Mouse (Mus musculus) urinary bladder, adult 18-20 months (tissue): ENCODE measurements around the gene Atxn7l2.
"Not testable (repeated sequence)": the region's sequence is repeated elsewhere in the genome, so short reads cannot be mapped to it uniquely, and the experiment has no call there.

Source experiments
- DNase-seq, 2 experiments: peaks; one replicate each; pipeline ENCODE4 v3.0.0; 2022; ENCODE audit warnings: low spot score in 2 of 2, mixed read lengths in 2 of 2

Gene Atxn7l2

DNA sequence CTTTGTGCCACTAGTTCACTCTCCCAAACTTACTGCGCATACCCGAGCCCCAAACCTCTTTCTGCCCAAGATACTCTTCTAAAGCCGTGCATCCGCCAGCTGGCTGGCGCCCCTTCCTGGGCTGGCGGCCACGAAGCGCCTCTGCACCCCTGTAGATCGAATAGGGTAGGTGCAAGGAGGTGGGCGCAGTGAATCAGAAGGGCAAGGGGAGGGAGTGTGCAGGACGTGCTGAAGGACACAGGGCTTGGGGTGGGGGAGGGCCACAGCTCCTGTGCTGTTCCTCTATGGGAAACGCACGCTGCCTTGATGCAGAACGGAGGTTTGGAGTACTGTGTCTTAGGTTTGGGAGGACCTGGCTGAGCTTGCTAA is at the start of gene Atxn7l2:
Gene Atxn7l2 (minus strand): TSS at position 164 of the 369 bp plus-strand sequence.
- no peak for DNase-seq

DNA sequence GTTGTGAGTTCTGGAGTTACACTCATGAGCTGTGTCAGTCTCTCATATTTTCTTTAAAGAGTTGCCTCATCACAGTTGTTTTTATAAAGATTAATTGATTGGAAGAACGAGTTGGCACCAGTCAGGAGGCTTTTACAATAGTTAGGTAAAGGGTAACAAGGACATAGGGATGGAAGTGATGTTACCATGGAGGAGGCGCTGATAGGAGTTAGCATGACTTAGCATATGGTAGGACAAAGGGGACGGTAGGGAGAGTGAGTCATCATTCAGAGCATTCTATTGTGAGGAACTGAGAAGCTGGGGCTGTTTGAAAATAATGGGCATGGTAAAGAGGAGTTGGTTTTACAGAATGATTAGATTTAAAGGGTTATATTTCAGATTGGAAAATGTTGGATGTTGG is 48.6 kb upstream of the Atxn7l2 start:
- no peak for DNase-seq

DNA sequence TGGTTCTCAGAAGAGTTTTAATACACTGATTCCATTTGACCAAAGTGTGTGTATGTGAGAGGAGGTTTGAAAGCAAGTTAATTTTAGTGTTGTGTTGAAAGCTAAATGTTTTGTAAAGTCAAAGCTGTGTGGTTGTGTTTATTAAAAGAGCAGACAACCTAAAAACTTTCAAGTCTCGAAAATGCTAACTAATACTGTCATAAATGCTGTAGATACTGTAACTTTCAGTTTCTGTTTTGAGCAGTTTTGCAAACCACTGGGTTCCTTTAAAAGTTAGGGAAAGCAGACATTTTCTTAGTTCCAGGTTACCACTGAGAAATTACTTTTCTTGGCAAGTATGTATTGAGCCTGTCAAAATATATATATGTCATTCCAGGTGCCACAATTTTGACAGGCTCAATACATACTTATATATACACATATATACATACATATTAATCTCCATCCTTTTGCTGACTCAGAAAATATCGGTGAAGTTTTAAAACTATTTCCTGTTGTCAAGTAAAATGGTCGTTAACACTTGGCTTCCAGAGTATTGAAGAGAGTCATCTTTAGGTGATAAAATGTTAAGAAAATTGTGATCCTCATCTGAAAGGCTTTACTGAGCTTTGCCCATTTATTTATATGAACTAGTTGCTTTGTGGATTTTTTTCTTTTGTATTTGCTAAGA is 47.2 kb upstream of the Atxn7l2 start:
- DNase-seq, result no peak

DNA sequence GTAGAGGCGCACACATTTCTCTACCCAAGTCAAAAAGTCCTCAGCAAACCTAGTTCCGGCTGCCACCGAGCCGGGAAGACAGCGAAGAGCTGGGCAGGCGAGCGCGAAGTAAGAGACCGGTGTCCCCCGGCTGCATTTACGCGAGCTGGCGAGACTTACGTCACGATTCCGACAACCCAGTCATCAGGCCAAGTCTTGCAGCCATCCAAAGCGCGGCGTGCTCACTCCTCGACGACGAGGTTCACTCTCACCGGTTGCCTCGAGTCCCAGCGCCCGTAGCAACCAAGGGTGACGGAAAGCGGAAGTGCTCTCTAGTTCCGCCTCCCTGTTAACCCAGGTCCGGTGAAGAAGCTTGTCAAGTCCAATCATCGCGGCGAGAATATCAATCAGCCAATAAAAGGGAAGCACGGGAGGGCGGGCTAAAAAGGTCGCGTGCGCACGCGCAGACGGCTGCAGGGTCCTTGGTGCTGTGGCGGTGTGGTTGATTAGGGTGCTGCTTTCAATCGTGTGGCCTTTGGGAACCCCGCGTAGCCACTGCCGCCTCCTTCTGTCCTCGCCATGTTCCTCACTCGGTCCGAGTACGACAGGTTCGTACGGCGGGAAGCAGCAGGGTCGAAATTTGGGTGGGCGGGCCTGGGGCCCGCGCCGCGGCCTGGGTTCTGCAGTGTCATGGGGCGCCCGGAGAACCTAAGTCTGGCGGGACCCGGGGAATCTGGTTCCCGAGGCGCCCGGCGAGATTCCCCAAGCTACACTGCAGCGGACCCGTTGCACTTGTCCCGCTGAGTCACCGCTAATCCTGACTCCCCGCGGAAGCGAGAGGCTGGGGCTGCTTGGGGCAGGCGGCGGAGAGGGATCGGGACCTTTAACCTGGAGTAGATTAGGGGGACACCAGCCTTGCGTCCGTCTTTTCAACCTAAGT is 46.2 kb upstream of the Atxn7l2 start, which contains the start of gene Psma5:
Gene Psma5 (plus strand): TSS at position 208 of the 919 bp plus-strand sequence.
- DNase-seq, result peak; percentile 79 to 93

DNA sequence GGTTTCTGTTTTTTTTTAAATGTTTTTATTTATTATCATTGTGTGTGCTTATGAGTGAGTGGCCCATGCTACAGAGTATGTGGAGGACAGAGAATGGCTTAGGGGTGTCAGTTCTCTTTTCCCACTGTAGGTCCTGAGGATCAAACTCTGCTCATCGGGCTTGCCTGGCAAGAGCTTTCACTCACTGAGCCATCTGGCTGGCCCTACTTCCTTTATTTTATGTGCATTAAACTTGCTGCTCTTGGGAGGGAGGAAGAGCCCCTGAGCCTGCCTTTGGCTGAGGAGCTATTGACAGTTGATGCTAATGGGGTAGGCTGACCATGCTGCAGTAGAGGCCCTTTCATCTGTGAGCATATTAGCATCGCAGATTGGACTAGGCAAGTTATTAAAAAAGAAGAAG is 36.1 kb upstream of the Atxn7l2 start:
- no peak for DNase-seq

DNA sequence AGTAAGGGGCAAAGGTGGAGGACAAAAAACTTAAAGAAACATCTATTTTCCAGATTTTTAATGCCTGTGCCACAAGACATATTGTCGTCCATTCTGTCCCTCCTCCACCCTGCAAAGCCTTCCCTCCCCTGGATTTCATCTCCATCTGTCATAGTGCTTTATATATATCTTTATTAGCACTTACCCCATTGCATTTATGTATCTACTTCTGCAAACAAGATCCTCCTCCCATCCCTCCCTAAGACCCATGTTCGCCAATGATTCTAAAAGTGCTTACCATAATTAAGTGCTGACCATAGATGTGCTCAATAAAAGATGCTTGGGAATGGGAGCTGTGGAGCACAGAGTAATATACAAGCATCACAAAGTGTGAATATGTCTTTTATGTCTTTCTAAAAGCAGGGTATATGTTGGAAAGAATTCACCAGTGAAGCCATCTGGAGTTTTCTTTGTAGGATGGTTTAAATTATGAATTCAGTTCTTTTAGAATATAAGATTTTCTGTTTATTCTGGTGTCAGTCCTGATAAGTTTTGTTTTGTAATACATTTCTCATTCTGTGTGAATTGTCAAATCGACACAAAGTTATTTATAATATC is 30.6 kb upstream of the Atxn7l2 start:
- no peak for DNase-seq

DNA sequence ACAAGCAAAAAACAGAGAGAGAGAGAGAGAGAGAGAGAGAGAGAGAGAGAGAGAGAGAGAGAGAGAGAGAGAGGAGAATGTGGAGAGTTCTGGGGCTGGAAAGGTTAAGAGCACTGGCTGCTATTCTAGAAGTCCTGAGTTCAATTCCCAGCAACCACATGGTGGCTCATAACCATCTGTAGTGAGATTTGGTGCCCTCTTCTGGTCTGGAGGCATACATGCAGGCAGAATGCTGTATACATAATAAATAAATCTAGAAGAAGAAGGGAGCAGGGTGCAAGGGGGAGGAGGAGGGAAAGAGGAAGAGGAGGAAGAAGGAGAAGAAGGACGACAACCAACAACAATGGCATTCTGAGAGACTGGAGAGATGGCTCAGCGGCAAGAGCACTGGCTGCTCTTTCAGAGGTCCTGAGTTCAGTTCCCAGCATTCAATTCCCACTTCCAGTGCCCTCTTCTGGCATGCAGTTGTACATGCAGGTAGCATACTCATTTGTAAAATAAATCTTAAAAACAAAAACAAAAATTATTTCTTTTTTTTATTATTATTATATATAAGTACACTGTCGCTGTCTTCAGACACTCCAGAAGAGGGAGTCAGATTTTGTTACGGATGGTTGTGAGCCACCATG is 26.9 kb upstream of the Atxn7l2 start:
- not testable (repeated sequence) for DNase-seq

DNA sequence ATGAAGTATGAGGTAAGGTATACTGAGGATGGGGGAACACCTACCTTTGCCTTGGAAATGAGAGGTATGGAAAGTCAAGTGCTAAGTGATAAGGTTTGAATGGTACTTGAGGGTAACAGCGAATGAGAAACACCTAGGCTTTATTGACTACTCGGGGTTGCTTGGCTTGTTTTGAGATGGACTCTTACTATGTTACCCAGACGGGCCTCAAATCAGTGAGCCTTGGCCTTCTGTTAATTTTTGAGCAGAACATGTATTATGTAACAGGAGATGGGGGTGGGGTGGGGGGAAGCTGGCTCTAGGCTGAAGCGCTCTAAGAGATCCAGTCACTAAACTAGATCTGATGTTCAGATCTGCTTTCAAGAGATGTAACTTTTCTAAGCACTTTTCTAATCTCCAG is 20.9 kb upstream of the Atxn7l2 start:
- no peak for DNase-seq

DNA sequence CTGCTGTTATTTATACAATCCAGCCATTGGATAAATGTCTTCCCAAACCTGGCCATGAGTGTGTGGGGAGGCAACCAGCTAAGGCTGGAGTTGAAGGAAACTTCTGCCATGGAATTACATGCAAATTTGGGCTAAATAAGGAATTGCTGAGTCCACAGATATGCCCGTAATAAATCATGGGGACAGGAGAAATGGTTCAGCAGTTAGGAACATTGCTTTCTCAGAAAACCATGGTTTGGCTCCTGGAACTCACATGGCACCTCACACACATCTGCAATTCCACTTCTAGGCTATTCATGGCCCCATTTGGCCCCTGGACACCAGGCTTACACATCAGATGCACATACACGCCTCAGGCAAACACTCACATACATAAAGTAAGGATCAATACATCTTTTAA is 16.8 kb upstream of the Atxn7l2 start:
- DNase-seq, result no peak

DNA sequence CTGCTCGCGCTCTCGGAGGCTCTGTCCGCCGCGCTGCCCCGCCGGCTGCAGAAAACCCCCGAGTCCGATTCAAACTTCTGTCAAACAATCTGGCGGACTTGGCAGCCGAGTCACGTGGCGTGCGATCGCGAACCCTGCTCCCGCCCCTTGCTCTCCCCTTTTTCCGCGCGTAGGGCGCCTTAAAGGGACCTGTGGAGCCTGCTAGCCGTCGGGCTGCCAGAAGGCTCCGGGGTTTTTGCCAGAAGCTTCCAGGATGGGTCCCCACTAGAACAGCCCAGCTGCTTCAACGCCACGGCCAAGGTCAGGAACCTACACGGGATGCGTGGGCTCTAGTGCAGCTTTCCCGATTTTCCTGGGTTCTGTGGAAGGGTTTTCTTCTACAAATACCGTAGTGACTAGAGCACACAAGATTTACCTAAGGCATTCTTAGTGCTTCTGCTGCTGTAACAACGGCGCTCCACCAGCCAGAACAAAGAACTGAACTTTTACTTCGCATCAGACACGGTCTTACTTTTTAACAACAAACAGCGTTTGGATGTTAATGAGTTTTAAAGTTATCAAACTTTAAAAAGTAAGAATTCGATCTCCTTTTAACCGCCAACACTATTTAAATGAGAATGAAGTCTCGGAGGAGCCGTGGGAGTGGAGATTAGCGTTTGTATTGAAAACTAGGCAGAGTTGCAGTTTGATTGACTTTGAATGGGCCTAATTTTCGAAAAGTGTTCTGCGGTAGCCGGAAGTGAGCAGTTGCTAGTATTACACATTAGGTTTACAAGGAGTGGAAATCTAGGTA is 16.0 kb upstream of the Atxn7l2 start, which contains the start of gene Sypl2:
Gene Sypl2 (minus strand): TSS at position 91 of the 793 bp plus-strand sequence.
- DNase-seq, result peak in 1 of 2 experiments; percentile 35

DNA sequence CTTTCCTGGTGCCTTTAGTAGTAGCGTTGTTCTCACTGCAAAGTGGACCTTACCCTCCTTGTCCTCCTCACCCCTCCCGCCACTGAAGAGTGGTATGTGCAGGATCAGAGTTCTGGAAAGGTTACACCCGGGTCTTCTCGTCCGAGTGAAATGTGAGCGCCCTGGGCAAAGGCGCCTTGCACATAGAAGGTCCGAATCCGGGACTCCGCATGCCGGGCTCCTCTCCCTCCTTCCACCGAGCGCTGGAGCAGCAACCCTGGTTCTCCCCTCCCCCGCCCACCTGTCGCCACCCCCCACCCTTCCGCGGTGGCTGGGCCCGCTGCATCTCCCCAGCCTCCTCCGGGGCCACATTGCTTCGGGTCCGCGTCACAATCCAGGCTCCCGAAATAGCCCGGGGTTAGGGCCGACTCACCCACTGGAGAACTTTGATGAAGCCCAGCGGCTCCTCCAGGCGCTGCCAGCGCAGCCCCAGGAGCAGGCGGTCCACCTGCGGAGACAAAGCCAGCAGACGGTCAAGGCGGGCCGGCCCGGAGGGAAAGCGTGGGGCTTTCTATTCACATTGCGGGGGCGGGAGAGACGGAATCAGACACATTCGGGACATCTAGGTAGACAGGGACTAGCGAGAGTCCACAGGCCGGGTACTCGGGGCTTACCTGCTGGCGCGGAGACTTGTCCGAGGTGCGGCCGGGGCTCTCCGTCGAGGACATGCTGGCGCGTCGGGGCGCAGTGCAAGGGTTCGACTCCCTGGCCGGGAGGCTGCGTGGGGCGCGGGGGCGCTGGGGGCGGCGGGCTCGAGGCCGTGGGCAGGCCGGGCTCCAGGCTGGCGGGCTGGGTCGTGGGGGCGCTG is 15.2 kb upstream of the Atxn7l2 start:
- DNase-seq, result peak in 1 of 2 experiments; percentile 38

DNA sequence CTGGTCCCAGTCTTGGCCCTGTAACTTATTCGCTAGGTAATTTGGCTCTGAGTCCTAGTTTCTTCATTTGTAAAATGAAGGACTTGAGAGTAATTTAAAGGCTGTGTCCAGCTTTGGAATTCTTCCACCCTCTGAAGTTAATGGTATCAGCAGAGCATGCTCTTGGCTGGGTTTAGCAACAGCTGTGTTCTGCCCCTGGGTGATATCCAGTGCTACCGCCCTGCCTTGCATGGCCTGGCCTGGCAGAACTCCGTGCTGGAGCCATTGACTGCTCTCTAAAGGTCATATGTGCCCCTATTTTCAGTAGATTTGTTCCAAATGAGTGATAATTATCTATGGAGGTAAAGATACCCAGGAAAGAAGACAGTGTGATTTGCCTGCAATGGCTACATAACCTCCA is 9.9 kb upstream of the Atxn7l2 start:
- no peak for DNase-seq

DNA sequence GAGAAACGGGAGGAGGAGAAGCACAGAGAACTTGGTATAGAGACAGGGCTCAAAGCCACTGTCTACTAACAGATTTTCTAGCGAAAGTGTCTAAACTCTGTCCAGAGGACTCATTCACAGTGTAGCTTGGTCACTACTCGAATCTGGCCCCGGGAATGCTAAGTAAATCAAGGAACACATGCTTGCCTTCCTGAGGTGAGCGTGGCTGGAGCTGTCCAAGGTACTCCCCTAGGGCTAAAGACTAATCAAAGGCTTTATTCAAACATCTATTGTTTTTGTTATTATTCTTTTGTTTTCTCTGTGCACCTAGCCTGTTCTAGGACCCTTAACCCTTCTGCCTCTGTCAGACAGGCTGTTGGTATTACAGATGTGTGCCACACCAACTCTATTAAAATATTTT is 4.0 kb upstream of the Atxn7l2 start:
- no peak for DNase-seq

DNA sequence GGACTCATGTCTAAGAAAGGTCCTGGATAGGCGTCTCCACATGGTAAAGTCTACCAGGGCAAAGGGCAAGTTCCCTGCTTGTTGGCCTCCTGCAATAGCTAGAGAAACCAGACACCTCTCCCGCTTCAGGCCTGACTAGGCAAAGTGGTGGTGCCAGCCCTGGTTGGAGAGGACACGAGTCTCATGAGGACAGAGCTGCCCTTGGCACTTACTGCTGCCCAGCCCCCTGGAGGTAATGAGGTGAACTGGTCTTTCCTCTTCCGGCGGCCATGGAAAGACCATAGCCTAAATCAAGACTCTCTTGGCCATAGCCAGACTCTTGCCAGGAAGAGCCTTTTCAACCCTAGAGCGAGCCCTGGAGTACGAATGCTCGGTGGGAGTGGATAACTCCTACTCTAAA is 1.7 kb upstream of the Atxn7l2 start:
- DNase-seq, result no peak

DNA sequence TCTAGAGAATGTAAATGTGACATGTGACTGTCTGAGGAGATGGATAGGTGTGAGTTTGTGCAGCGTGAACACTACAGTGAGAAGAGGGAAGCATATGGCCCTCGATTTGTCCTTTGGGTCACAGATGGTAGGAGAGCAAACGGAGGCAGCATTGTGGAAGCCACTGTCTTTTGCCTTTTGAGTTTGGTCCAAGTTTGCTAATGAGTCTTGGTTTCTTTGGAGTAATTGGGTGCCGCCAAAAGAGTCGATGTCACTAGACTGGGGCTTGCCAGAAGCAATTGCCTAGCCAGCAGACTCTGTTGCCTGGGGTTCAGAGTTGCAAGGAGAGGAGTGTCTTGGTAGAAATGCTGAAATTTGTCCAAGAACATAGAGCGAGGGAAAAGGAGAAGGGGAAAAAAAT is 1.1 kb upstream of the Atxn7l2 start:
- DNase-seq, result no peak

DNA sequence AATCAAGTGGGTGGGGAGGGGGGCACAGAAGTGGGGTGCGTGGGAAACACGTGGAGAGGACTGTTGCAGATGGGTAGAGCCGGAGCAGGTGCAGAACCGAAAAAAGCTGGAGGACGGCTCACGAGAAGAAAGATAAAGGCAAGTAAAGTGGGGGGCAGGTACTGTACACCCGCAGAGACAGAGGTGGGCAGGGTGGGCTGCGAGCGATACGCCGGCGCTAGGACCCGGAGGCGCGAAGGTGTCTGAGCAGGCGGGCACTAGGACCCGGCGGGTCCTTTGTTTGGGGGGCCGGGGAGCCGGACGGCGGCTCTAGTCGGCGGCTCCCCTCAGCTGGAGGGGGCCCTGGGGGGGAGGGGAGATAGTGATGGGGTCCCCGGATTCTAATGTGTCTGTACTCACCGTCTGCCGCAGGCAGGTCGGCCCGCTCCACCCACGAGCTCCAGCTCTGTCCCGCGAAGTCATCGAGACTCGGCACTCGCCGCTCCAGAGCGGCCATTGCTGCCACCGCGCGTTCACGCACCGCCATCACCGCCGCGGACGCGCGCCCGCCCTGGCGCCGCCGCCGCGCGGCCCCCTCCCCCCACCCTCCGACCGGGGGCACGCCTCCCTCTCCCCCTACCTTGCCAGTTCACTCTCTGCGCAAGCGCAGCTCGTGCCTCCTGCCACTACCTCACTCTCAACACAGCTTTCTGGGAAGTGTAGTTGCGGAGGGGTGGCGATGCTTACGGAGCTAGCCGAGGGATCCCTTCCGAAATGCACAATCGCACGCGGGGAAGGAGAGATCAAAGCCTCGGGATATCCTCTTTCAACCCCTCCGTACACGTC is 576 bp downstream of the Atxn7l2 start:
- peak; percentile 84 to 91 for DNase-seq

DNA sequence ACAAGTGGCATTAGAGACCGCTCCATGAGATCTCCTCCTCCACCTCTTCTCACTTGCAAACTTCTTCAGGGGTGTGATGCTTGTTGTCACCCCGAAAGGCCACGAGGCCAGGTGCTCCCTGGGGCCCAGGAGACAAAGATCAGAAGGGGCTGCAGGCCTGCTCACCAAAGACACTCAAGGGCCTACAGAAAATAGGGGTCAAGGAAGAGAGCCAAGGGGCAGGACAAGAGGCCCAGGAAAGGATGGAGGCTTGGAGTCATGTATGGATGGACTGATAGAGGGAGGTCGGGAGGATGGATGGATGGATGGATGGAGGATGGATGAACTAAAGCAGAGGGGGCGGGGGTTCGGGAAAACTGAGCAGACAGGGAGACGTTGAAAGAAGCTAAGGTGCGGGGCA is 1.2 kb downstream of the Atxn7l2 start:
- no peak for DNase-seq

DNA sequence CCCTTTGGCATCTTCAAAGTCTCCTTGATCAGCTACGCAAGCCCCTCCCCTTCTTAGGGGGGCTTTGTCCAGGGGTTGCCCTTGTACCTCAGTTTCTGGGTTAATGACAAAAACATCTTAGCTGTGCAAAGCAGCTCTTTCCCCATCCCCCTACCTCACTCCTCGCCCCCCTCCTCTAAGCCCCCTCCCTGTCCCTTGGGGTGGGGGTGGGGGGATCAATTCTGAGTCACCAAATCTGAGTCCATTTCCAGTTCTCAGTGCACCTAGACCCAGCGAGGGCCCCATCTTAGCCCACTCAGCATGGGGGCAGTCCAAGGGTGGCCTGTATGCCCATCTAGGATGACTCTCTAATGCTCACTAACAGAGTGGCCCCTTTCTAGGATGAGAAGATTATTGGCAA is 1.7 kb downstream of the Atxn7l2 start:
- no peak for DNase-seq

DNA sequence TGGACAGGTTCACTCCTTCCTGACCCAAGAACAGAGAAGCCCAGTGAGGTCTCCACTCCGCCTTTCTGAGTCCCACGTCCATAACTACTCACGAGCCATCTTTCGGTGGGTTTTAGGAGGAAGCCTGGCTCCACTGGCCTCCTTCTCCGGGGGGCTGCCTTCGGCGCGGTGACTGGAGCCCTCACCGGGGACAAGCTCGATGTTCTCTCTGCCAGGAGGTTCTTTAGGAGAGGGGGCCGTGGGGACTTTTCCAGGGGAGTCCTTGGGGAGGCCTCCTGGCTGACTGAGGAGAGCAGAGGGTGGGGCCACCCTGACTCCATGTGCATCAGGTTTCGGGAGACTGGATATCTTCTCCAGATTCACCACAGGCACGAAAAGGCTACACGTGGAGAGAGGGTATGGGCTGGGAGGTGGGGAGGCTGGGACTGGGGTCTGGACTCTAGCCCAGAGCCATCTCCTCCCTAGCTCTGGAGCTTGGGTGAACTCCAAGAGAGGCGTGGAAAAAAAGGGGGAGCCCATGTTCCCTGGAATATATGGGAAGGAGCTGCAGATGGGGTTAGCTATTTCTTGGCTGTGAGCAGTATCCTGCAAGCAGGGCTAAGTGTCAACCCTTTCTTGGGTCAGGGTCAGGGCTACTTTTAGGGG is 3.9 kb downstream of the Atxn7l2 start:
- no peak for DNase-seq
